Mouse (Mus musculus): ENCODE data around the gene Rft1. TPM values are rescaled to one million over a fixed set of nuclear protein-coding genes. Genes with fewer than 3 reads are reported as not detected.
A peak's percentile ranks its signal among the peaks of the same experiment; 100 is the strongest.
"Not testable (repeated sequence)": the region's sequence is repeated elsewhere in the genome, so short reads cannot be mapped to it uniquely, and the experiment has no call there.

Gene Rft1
- polyA plus RNA-seq, 1 experiment = 20.5 TPM

- Histone ChIP-seq H3K27ac (ENCODE audit: insufficient read depth, low read depth, low read length) (peak overlapping the region; percentile 91), H3K4me3 (ENCODE audit: insufficient read depth, low read length) (peak overlapping the region; percentile 75), H3K4me1 (ENCODE audit: control insufficient read depth, insufficient read depth, low read length) (peaks cover 16% of the 10 kb centered on the region)
- TF ChIP-seq CTCF (IDR thresholded peaks at IDR 0.05; ENCODE audit: low read depth, low read length) (0 out of 2 replicates have a peak, but pooled peaks have one; percentile 8), POLR2A (IDR thresholded peaks at IDR 0.05; ENCODE audit: borderline replicate concordance, low read depth, low read length) (no peak)
Observed at GRCm38 (mm10) chr14:30716051-30716952, 62.1 kb downstream of the Rft1 start.

- H3K4me1 ChIP-seq (ENCODE audit: control insufficient read depth, insufficient read depth, low read length) = peaks cover 20% of the 10 kb centered on the region
- peak overlapping the region; percentile 75 for H3K4me3 ChIP-seq (ENCODE audit: insufficient read depth, low read length)
- no peak for TF ChIP-seq POLR2A (IDR thresholded peaks at IDR 0.05; ENCODE audit: borderline replicate concordance, low read depth, low read length)
- no peak for TF ChIP-seq CTCF (IDR thresholded peaks at IDR 0.05; ENCODE audit: low read depth, low read length)
- peak overlapping the region; percentile 91 for H3K27ac ChIP-seq (ENCODE audit: insufficient read depth, low read depth, low read length)
Observed at GRCm38 (mm10) chr14:30716953-30717285, 62.8 kb downstream of the Rft1 start.

GRCm38 (mm10) chr14:30718696-30719095, 64.5 kb downstream of the Rft1 start:
- peaks cover 24% of the 10 kb centered on the region for H3K4me1 ChIP-seq (ENCODE audit: control insufficient read depth, insufficient read depth, low read length)
- not testable (repeated sequence) for H3K4me3 ChIP-seq (ENCODE audit: insufficient read depth, low read length); H3K27ac ChIP-seq (ENCODE audit: insufficient read depth, low read depth, low read length)

GRCm38 (mm10) chr14:30719514-30719913, 65.4 kb downstream of the Rft1 start:
- TF ChIP-seq CTCF (IDR thresholded peaks at IDR 0.05; ENCODE audit: low read depth, low read length) (no peak), POLR2A (IDR thresholded peaks at IDR 0.05; ENCODE audit: borderline replicate concordance, low read depth, low read length) (no peak)
- peaks cover 24% of the 10 kb centered on the region for H3K4me1 ChIP-seq (ENCODE audit: control insufficient read depth, insufficient read depth, low read length)
- H3K4me3 ChIP-seq (ENCODE audit: insufficient read depth, low read length) = no peak overlapping the region
- no peak overlapping the region for H3K27ac ChIP-seq (ENCODE audit: insufficient read depth, low read depth, low read length)

GRCm38 (mm10) chr14:30721850-30722249, 67.7 kb downstream of the Rft1 start:
- Histone ChIP-seq H3K4me1 (ENCODE audit: control insufficient read depth, insufficient read depth, low read length) (peaks cover 27% of the 10 kb centered on the region), H3K27ac (ENCODE audit: insufficient read depth, low read depth, low read length) (no peak overlapping the region), H3K4me3 (ENCODE audit: insufficient read depth, low read length) (no peak overlapping the region)
- TF ChIP-seq CTCF (IDR thresholded peaks at IDR 0.05; ENCODE audit: low read depth, low read length) = no peak
- no peak for TF ChIP-seq POLR2A (IDR thresholded peaks at IDR 0.05; ENCODE audit: borderline replicate concordance, low read depth, low read length)

- Histone ChIP-seq H3K4me3 (ENCODE audit: insufficient read depth, low read length) (no peak overlapping the region), H3K4me1 (ENCODE audit: control insufficient read depth, insufficient read depth, low read length) (peaks cover 27% of the 10 kb centered on the region), H3K27ac (ENCODE audit: insufficient read depth, low read depth, low read length) (no peak overlapping the region)
- TF ChIP-seq CTCF (IDR thresholded peaks at IDR 0.05; ENCODE audit: low read depth, low read length) = no peak
- no peak for TF ChIP-seq POLR2A (IDR thresholded peaks at IDR 0.05; ENCODE audit: borderline replicate concordance, low read depth, low read length)
Observed at GRCm38 (mm10) chr14:30722406-30722805, 68.2 kb downstream of the Rft1 start.

GRCm38 (mm10) chr14:30731896-30732295, 77.7 kb downstream of the Rft1 start:
- Histone ChIP-seq H3K4me1 (ENCODE audit: control insufficient read depth, insufficient read depth, low read length) (no peaks in the 10 kb centered on the region), H3K27ac (ENCODE audit: insufficient read depth, low read depth, low read length) (no peak overlapping the region), H3K4me3 (ENCODE audit: insufficient read depth, low read length) (no peak overlapping the region)
- TF ChIP-seq POLR2A (IDR thresholded peaks at IDR 0.05; ENCODE audit: borderline replicate concordance, low read depth, low read length) (no peak), CTCF (IDR thresholded peaks at IDR 0.05; ENCODE audit: low read depth, low read length) (no peak)

GRCm38 (mm10) chr14:30734665-30735064, 80.5 kb downstream of the Rft1 start:
- Histone ChIP-seq H3K4me3 (ENCODE audit: insufficient read depth, low read length) (no peak overlapping the region), H3K27ac (ENCODE audit: insufficient read depth, low read depth, low read length) (no peak overlapping the region), H3K4me1 (ENCODE audit: control insufficient read depth, insufficient read depth, low read length) (peaks cover 6% of the 10 kb centered on the region)
- TF ChIP-seq POLR2A (IDR thresholded peaks at IDR 0.05; ENCODE audit: borderline replicate concordance, low read depth, low read length) = no peak
- TF ChIP-seq CTCF (IDR thresholded peaks at IDR 0.05; ENCODE audit: low read depth, low read length) = no peak

GRCm38 (mm10) chr14:30735810-30736209, 81.7 kb downstream of the Rft1 start:
- Histone ChIP-seq H3K4me1 (ENCODE audit: control insufficient read depth, insufficient read depth, low read length) (peaks cover 9% of the 10 kb centered on the region), H3K27ac (ENCODE audit: insufficient read depth, low read depth, low read length) (no peak overlapping the region), H3K4me3 (ENCODE audit: insufficient read depth, low read length) (no peak overlapping the region)
- no peak for TF ChIP-seq CTCF (IDR thresholded peaks at IDR 0.05; ENCODE audit: low read depth, low read length)
- TF ChIP-seq POLR2A (IDR thresholded peaks at IDR 0.05; ENCODE audit: borderline replicate concordance, low read depth, low read length) = no peak

GRCm38 (mm10) chr14:30736413-30736812, 82.3 kb downstream of the Rft1 start:
- TF ChIP-seq POLR2A (IDR thresholded peaks at IDR 0.05; ENCODE audit: borderline replicate concordance, low read depth, low read length) = no peak
- TF ChIP-seq CTCF (IDR thresholded peaks at IDR 0.05; ENCODE audit: low read depth, low read length) = no peak
- no peak overlapping the region for H3K4me3 ChIP-seq (ENCODE audit: insufficient read depth, low read length)

More at GRCm38 (mm10) chr14:30736413-30736812, 82.3 kb downstream of the Rft1 start:
- Histone ChIP-seq H3K4me1 (ENCODE audit: control insufficient read depth, insufficient read depth, low read length) (peaks cover 9% of the 10 kb centered on the region), H3K27ac (ENCODE audit: insufficient read depth, low read depth, low read length) (no peak overlapping the region)

Other genes with a start within 250 kb of the Rft1 start
- 18.7 and 19.5 TPM in 2 replicates for gene Dcp1a, start 174.8 kb upstream of the Rft1 start, polyA plus RNA-seq (2012; ENCODE audit: insufficient read depth, insufficient read length, missing spikeins)
- 11.8 and 13.1 TPM in 2 replicates for gene Cacna1d, start 162.9 kb upstream of the Rft1 start, polyA plus RNA-seq (2012; ENCODE audit: insufficient read depth, insufficient read length, missing spikeins)
- gene Tkt, start 106.0 kb upstream of the Rft1 start, polyA plus RNA-seq (2012; ENCODE audit: insufficient read depth, insufficient read length, missing spikeins) = 305 and 412 TPM in 2 replicates
- gene Prkcd, start 28.1 kb upstream of the Rft1 start, polyA plus RNA-seq (2012; ENCODE audit: insufficient read depth, insufficient read length, missing spikeins) = 404 TPM in 2 replicates
- 22.7 and 26.8 TPM in 2 replicates for gene Sfmbt1, start 60.5 kb downstream of the Rft1 start, polyA plus RNA-seq (2012; ENCODE audit: insufficient read depth, insufficient read length, missing spikeins)
- gene Tmem110, start 171.2 kb downstream of the Rft1 start, polyA plus RNA-seq (2012; ENCODE audit: insufficient read depth, insufficient read length, missing spikeins) = 8.0 and 8.4 TPM in 2 replicates
- 1.0 and 1.5 TPM in 2 replicates for gene Mustn1, start 224.8 kb downstream of the Rft1 start, polyA plus RNA-seq (2012; ENCODE audit: insufficient read depth, insufficient read length, missing spikeins)
- gene Itih4, start 232.1 kb downstream of the Rft1 start, polyA plus RNA-seq (2012; ENCODE audit: insufficient read depth, insufficient read length, missing spikeins) = not detected in 2 replicates